Mouse (Mus musculus) cerebellum, adult 9-10 months (tissue): Measurements from ENCODE around the gene Barhl2.

Experiments
- DNase-seq: peaks from one replicate; pipeline ENCODE4 v3.0.0; 2022

Barhl2 gene

GRCm38 (mm10) chr5:106454411-106455105, 3.4 kb downstream of the Barhl2 start:
- DNase-seq = peak; percentile 73

- DNase-seq = peak; percentile 80
Observed at GRCm38 (mm10) chr5:106453886-106454321, 4.1 kb downstream of the Barhl2 start.

GRCm38 (mm10) chr5:106453181-106453885, 4.6 kb downstream of the Barhl2 start:
- DNase-seq = peak; percentile 64

- DNase-seq = peak; percentile 65
Observed at GRCm38 (mm10) chr5:106452686-106453085, 5.3 kb downstream of the Barhl2 start.

GRCm38 (mm10) chr5:106451681-106452440, 6.1 kb downstream of the Barhl2 start:
- peak; percentile 64 for DNase-seq

GRCm38 (mm10) chr5:106450426-106451160, 7.4 kb downstream of the Barhl2 start:
- peak; percentile 65 for DNase-seq

GRCm38 (mm10) chr5:106449720-106450425, 8.1 kb downstream of the Barhl2 start:
- peak; percentile 55 for DNase-seq

- peak; percentile 66 for DNase-seq
Observed at GRCm38 (mm10) chr5:106448798-106449125, 9.2 kb downstream of the Barhl2 start.

- peak; percentile 55 for DNase-seq
Observed at GRCm38 (mm10) chr5:106447951-106448797, 9.8 kb downstream of the Barhl2 start.

- DNase-seq = no peak
Observed at GRCm38 (mm10) chr5:106447091-106447820, 10.7 kb downstream of the Barhl2 start.

GRCm38 (mm10) chr5:106446593-106446992, 11.4 kb downstream of the Barhl2 start:
- DNase-seq = peak; percentile 89

GRCm38 (mm10) chr5:106445681-106446080, 12.3 kb downstream of the Barhl2 start:
- DNase-seq = peak; percentile 75

GRCm38 (mm10) chr5:106438916-106439315, 19.1 kb downstream of the Barhl2 start:
- no peak for DNase-seq

- no peak for DNase-seq
Observed at GRCm38 (mm10) chr5:106426069-106426468, 31.9 kb downstream of the Barhl2 start.

GRCm38 (mm10) chr5:106420871-106421270, 37.1 kb downstream of the Barhl2 start:
- peak; percentile 95 for DNase-seq

- peak; percentile 83 for DNase-seq
Observed at GRCm38 (mm10) chr5:106420370-106420769, 37.6 kb downstream of the Barhl2 start.

GRCm38 (mm10) chr5:106417210-106417609, 40.8 kb downstream of the Barhl2 start:
- peak; percentile 52 for DNase-seq

GRCm38 (mm10) chr5:106416550-106416949, 41.4 kb downstream of the Barhl2 start:
- no peak for DNase-seq

GRCm38 (mm10) chr5:106415734-106416133, 42.2 kb downstream of the Barhl2 start:
- DNase-seq = no peak

GRCm38 (mm10) chr5:106402761-106403160, 55.2 kb downstream of the Barhl2 start:
- DNase-seq = no peak
